Mouse (Mus musculus) stomach, embryonic 15.5 days (tissue): Measurements from ENCODE around the gene Col5a1. TPM values are rescaled to one million over a fixed set of nuclear protein-coding genes. Genes with fewer than 3 reads are reported as not detected.

Experiments used
- ATAC-seq: fragments of 200-750 bp; cut with Nextera tagmentation; 2 replicates; pipeline ENCODE4 v1.8.0; 2017; ENCODE audit warnings: low read depth, moderate number of reproducible peaks, moderate TSS enrichment; ENCODE audit not compliant: insufficient read depth, low FRiP score
- H3K27ac ChIP-seq: fragments of 300-500 bp; sonication (generic); 2 replicates; pipeline ENCODE4 v1.5.1; 2015; ENCODE audit warnings: mild to moderate bottlenecking, inconsistent platforms
- H3K27me3 ChIP-seq: fragments of 300-500 bp; sonication (generic); replicated peaks from 2 replicates; pipeline ENCODE4 v1.6.1; 2015; ENCODE audit warnings: inconsistent platforms
- H3K36me3 ChIP-seq: fragments of 300-500 bp; sonication (generic); 2 replicates; pipeline ENCODE4 v1.6.1; 2015; ENCODE audit warnings: inconsistent platforms
- H3K4me1 ChIP-seq: fragments of 300-500 bp; sonication (generic); 2 replicates; pipeline ENCODE4 v1.6.1; 2015; ENCODE audit warnings: inconsistent platforms
- H3K4me2 ChIP-seq: fragments of 300-500 bp; sonication (generic); 2 replicates; pipeline ENCODE4 v1.6.1; 2015; ENCODE audit warnings: mild to moderate bottlenecking, inconsistent platforms
- H3K4me3 ChIP-seq: fragments of 300-500 bp; sonication (generic); replicated peaks from 2 replicates; pipeline ENCODE4 v1.5.1; 2015; ENCODE audit warnings: inconsistent platforms
- H3K9ac ChIP-seq: fragments of 300-500 bp; sonication (generic); 2 replicates; pipeline ENCODE4 v1.6.1; 2015; ENCODE audit warnings: inconsistent platforms
- H3K9me3 ChIP-seq: fragments of 300-500 bp; sonication (generic); 2 replicates; pipeline ENCODE4 v1.6.1; 2016; ENCODE audit warnings: inconsistent platforms
- WGBS: fragments of 180-500 bp; shearing (Covaris S2); methylation state at CpG from one replicate; pipeline ENCODE4 v1.1.7; 2015; 5-methylcytosine and 5-hydroxymethylcytosine counted together
- polyA plus RNA-seq: library from polyadenylated mRNA; unstranded; fragments of >200 nt; fragmentation: Nextera tagmentation; extraction: Ambion mirVana; gene quantifications from 2 replicates; pipeline ENCODE4 v1.2.1, GENCODE M21; 2015

The Col5a1 gene
- polyA plus RNA-seq, 1 experiment from 2014 or later, result 136 TPM

DNA sequence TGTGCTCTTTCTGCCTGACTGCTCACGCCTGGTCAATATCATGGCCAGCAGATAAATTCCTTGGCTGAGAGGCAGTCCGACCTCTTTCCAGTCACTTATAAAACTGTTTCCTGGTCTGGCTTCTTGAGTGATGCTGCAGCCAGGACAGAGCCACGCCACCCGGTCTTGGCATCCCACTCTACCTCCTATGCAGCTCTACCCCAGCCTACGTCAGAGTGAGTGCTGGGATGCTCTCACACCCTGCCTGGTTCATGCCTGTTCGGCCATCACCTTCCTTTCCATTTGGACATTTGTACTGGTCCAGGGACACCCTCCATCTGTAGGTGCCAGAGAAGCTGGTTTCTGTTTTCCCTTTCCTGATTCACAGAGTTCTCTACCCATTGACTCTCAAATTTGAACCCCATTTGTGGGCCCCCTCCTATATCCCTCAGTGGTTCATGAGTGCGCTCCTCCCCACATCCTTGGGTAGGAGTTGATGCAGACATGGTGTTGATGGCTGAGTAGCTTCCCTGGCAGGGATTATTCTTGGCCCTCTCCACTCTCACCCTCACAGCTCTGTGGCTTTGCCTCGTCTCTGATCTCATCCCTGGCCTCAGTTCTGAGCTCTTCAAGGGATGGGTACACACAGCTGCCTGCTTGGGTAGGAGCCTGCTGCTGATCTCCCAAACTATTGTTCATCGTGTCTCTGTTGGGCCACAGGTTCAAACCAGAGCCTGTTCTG, 15.5 kb downstream of the Col5a1 start:
- no peak overlapping the region for H3K9ac ChIP-seq
- 0 out of 2 replicates have a peak overlapping the region, but pooled peaks have one; percentile 1 for H3K27ac ChIP-seq
- H3K4me3 ChIP-seq, result no peak overlapping the region
- 66% methylated on average over 9 of the region's 9 CpGs for WGBS
- no peak for ATAC-seq
- H3K4me2 ChIP-seq, result no peak overlapping the region
- H3K27me3 ChIP-seq, result no peaks in the 10 kb centered on the region
- H3K9me3 ChIP-seq, result no peaks in the 10 kb centered on the region
- H3K36me3 ChIP-seq, result no peaks in the 10 kb centered on the region
- H3K4me1 ChIP-seq, result peaks cover 29% of the 10 kb centered on the region; the same call in 1 of the 2 replicates

DNA sequence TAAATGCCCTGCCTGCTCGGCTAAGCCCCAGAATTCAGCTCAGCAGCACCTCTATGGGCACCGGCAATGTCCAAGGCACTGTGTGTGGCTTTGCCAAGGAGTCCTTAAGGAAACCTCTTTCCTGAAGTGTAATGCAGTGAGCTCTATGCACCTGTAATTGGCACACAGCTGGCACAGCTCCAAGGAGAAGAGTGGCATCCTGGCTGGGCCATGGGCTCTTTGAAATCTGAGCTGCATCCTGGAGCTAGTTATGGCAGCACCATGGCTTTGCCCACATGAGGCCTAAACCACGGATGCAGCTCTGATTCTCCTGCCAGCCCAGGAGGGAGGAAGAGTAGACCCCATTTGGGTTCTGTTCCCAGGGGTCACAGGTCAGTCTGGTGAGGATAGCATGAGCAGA, 16.1 kb downstream of the Col5a1 start:
- Histone ChIP-seq H3K36me3 (no peaks in the 10 kb centered on the region), H3K4me3 (no peak overlapping the region), H3K27me3 (no peaks in the 10 kb centered on the region), H3K4me2 (no peak overlapping the region), H3K9me3 (no peaks in the 10 kb centered on the region), H3K9ac (no peak overlapping the region), H3K4me1 (peaks cover 29% of the 10 kb centered on the region; the same call in 1 of the 2 replicates), H3K27ac (no peak overlapping the region)
- WGBS, result 78% methylated on average over 3 of the region's 3 CpGs
- ATAC-seq, result no peak

DNA sequence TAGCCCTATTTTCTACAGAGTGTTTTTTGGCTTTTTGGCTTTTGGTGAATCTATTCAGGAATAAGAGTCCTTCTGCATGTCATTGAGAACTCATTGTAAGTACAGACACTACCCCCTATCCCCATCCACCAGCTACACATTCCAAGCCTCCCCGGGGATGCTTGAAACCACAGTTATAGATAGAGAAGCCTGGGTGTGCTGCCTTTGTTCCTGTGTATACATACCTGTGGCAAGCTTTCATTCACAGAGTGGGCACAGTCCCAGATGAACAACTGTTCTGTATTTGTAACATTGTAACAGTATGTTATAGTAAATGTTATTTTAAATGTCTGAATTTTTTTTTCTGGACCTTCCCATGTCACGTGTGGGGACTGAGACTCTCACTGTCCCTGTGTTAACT, 19.2 kb downstream of the Col5a1 start:
- ATAC-seq, result no peak
- Histone ChIP-seq H3K4me2 (no peak overlapping the region), H3K4me1 (0 out of 2 replicates have a peak, but pooled peaks cover 14% of the 10 kb centered on the region), H3K9me3 (no peaks in the 10 kb centered on the region), H3K9ac (no peak overlapping the region), H3K36me3 (no peaks in the 10 kb centered on the region), H3K4me3 (no peak overlapping the region), H3K27ac (no peak overlapping the region), H3K27me3 (no peaks in the 10 kb centered on the region)
- WGBS, result 56% methylated on average over 2 of the region's 2 CpGs

DNA sequence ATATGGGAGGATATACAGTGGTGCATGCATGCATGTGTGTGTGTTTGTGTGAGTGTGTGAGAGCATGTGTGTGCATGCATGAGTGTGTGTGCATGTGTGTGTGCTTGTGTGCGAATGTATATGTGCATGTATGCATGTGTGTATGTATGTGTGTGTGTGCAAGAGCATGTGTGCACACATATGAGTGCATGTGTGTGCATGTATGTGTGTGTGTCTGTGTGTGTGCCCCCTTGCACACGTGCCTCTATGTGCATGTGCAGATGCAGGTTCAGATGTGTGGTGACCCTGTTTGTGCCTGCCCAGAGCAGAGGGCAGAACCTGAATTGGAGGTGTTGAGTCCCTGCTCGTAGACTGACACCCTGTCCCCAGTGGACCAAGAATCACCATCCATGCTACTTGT, 24.3 kb downstream of the Col5a1 start:
- Histone ChIP-seq H3K9me3 (no peaks in the 10 kb centered on the region), H3K4me2 (no peak overlapping the region), H3K9ac (no peak overlapping the region), H3K27ac (no peak overlapping the region), H3K4me1 (no peaks in the 10 kb centered on the region), H3K27me3 (no peaks in the 10 kb centered on the region), H3K36me3 (no peaks in the 10 kb centered on the region), H3K4me3 (no peak overlapping the region)
- WGBS, result 80% methylated on average over 3 of the region's 3 CpGs
- ATAC-seq, result no peak

DNA sequence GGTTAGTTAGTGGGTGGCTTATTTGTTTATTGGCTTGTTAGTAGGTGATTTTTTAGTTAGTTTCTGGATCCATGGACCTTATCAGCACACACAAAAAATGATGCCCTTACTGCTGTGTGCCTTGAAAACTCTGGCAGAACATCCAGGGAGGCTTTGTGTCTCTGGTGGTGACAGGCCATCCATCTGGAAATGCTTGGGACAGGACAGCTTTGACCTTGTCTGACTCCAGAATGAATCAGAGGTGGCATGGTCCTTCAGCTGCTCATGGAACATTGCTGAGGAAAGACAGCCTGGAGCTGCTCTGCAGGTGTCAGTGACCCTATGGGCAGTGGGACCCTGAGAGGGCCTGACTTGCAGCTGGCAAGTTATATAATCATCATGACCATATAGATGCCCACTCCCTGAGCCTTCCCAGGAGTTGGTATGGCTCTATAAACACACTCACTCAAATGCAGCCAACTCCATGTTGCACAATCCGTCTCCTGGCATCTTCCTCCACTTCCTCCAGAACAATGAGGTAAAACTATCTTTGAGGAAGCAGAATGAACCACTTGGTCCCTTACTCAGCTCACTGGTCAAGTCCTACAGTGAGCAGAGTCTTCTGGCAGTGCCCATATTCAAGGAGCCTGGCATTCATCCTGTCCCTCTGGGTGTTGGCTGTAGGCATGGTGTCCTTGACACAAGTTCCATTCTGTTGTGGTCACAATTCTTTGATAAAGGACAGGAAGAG, 26.5 kb downstream of the Col5a1 start:
- WGBS, result 75% methylated on average over 1 of the region's 1 CpGs
- Histone ChIP-seq H3K9ac (no peak overlapping the region), H3K4me1 (peaks cover 15% of the 10 kb centered on the region), H3K4me3 (no peak overlapping the region), H3K36me3 (no peaks in the 10 kb centered on the region), H3K27me3 (no peaks in the 10 kb centered on the region), H3K27ac (no peak overlapping the region), H3K4me2 (no peak overlapping the region), H3K9me3 (no peaks in the 10 kb centered on the region)
- no peak for ATAC-seq

DNA sequence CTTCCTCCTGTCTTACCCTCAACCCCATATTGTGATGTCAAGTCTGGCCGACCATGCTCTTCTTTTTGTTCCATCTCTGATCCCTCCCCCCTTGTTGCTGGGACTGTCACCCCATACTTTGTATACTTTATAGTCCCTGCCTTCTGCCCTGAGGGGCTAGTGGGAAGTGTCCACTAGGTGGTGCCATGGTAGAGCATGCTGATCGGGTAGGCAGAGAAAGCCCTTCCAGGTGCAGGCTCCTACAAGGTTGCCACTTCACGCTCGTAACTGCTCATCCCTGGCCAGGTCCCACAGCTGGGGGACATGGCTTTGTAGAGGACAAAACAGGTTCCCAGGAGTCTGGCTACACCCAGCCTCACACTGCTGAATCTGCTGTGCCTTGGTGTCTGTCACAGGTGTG, 29.5 kb downstream of the Col5a1 start:
- ATAC-seq, result no peak
- Histone ChIP-seq H3K4me3 (no peak overlapping the region), H3K9me3 (no peaks in the 10 kb centered on the region), H3K4me1 (peaks cover 19% of the 10 kb centered on the region), H3K27ac (no peak overlapping the region), H3K27me3 (no peaks in the 10 kb centered on the region), H3K36me3 (no peaks in the 10 kb centered on the region), H3K9ac (no peak overlapping the region), H3K4me2 (no peak overlapping the region)
- WGBS, result 52% methylated on average over 4 of the region's 4 CpGs

DNA sequence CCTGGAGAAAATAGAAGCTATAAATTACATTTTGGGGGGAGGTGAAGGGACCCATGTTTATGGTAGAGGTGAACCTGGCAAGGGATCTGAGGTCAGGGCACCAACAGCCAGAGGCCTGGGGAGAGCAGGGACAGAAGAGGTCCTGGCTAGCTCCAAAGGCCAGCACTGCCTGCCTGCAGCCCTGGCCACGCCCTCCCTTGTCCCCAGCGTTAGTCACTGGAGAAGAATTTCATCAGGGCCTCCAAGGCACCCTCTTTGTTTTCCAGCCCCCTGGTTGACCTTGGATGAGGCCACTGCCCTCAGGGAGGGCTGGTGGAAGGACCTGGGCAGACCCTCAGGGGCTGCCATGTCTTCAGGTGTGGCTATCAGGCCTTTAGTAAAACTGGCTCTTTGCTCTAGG, 30.1 kb downstream of the Col5a1 start:
- ATAC-seq, result peak; percentile 55; the same call in 1 of the 2 replicates
- 22% methylated on average over 2 of the region's 2 CpGs for WGBS
- Histone ChIP-seq H3K27ac (no peak overlapping the region), H3K36me3 (no peaks in the 10 kb centered on the region), H3K4me2 (no peak overlapping the region), H3K9me3 (no peaks in the 10 kb centered on the region), H3K27me3 (no peaks in the 10 kb centered on the region), H3K4me3 (no peak overlapping the region), H3K4me1 (peaks cover 19% of the 10 kb centered on the region), H3K9ac (no peak overlapping the region)

DNA sequence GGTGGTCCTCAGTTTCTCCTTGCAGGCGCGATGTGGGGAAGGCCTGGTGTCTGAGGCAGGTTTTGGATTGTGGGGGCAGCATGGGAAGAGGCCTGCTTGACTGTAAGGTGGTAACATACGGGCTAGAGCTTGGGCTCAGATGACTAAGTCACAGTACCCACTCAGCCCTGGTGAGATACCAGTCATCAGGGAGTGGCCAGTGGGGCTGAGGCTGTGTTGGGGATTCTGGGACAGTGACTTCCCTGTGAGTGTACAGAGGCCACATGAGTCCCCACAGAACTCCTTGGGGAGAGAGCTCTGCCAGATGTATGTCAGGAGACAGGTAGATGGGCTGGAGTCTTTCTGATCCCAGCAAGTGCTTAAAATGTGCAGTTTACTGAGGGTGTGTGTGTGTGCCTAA, 31.0 kb downstream of the Col5a1 start:
- no peak for ATAC-seq
- Histone ChIP-seq H3K9me3 (no peaks in the 10 kb centered on the region), H3K27ac (no peak overlapping the region), H3K4me2 (no peak overlapping the region), H3K9ac (no peak overlapping the region), H3K36me3 (no peaks in the 10 kb centered on the region), H3K4me3 (no peak overlapping the region), H3K4me1 (peaks cover 19% of the 10 kb centered on the region), H3K27me3 (no peaks in the 10 kb centered on the region)
- WGBS, result 84% methylated on average over 3 of the region's 3 CpGs

DNA sequence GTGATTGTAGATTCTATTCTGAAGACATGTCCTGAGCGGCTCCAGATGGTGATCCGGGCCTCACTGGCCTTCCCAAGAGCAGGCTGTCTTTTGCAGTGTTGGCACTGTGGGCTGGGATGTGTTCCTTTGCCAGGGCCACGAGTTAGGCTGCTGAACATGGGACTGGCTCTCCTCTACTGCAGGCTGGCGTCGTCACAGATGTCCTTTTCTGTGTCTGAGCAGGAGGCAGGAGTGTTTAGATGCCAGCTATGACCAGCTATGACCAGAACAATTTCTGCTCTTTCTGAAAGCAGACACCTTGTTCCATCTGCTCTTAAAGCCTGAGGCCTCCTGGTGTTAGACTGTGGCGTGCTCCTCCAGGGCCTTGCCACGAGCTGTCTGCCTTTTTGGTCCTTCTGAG, 31.9 kb downstream of the Col5a1 start:
- H3K27me3 ChIP-seq, result no peaks in the 10 kb centered on the region
- ATAC-seq, result no peak
- no peak overlapping the region for H3K4me2 ChIP-seq
- no peak overlapping the region for H3K27ac ChIP-seq
- H3K36me3 ChIP-seq, result no peaks in the 10 kb centered on the region
- H3K4me3 ChIP-seq, result no peak overlapping the region
- H3K9ac ChIP-seq, result no peak overlapping the region
- H3K9me3 ChIP-seq, result no peaks in the 10 kb centered on the region
- peaks cover 19% of the 10 kb centered on the region for H3K4me1 ChIP-seq
- 72% methylated on average over 7 of the region's 7 CpGs for WGBS

DNA sequence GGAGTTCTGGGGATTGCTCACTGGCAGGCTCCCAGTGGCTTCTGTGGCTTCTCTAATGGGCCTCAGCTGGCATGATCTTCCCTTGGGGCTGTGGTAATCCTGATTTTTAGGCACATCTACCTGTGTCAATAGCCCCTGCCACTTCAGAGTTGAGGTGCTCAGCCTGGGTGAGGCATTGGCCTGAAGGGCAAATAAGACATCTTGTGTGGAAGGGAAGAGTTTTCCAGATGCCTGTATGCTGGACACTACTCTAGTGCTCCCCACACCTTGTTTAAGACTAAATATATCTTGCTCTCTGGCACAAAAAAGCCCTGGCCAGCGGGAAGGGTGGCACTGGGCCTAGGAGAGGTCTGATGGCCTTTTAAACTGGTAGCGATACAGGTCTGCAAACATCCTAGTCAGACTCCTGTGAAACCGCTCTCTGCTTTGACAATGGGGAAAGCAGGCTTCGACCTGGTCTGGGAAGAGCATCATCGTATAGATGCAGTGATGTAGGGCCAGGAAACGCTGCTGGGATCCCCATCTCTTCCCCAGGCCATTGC, 33.2 kb downstream of the Col5a1 start:
- Histone ChIP-seq H3K36me3 (no peaks in the 10 kb centered on the region), H3K4me1 (peaks cover 19% of the 10 kb centered on the region), H3K27me3 (no peaks in the 10 kb centered on the region), H3K27ac (no peak overlapping the region), H3K4me3 (no peak overlapping the region), H3K4me2 (no peak overlapping the region), H3K9ac (no peak overlapping the region), H3K9me3 (no peaks in the 10 kb centered on the region)
- ATAC-seq, result no peak
- WGBS, result 94% methylated on average over 6 of the region's 6 CpGs

DNA sequence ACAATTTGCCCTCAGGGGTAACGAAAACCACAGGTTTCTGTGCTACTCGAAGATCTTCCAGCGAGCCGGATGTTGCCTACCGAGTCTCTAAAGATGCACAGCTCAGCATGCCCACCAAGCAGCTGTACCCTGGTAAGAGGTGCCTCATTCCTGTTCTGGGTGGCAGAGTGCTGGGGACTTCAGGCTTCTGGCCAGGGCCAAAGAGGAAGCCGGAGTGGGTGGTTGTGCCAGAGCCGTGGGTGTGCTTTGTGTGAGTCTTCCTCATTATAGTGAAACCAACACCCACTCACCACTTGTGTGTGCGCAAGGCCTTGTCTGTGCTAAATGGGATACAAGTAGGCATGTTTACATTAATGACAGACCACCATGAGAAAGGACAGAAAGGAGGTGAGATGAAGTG, 35.8 kb downstream of the Col5a1 start:
- H3K4me3 ChIP-seq, result no peak overlapping the region
- H3K27me3 ChIP-seq, result no peaks in the 10 kb centered on the region
- peaks cover 15% of the 10 kb centered on the region; the same call in 1 of the 2 replicates for H3K4me1 ChIP-seq
- 88% methylated on average over 8 of the region's 8 CpGs for WGBS
- no peak overlapping the region for H3K4me2 ChIP-seq
- H3K9me3 ChIP-seq, result no peaks in the 10 kb centered on the region
- ATAC-seq, result no peak
- no peak overlapping the region for H3K27ac ChIP-seq
- no peak overlapping the region for H3K9ac ChIP-seq
- H3K36me3 ChIP-seq, result peaks cover 7% of the 10 kb centered on the region; the same call in 1 of the 2 replicates

DNA sequence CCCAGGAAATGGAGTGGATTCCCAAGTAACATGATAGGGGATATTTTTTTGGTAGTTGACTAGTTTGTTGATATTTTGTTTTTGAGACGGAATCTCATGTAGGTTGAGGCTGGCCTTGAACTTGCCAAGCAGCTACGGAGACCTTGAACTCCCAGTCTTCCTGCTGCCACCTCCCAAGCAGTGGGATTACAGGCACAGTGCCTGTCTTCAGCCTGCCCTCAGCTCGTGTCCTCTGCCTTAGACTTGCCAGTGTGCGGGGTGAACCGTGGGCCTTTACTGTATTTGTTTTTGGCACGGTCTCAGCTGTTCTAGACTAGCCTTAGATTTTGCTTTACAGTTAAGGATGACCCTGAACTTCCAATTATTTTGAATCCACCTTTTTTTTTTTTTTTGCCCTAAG, 37.5 kb downstream of the Col5a1 start:
- WGBS, result 82% methylated on average over 6 of the region's 6 CpGs
- no peak overlapping the region for H3K27ac ChIP-seq
- H3K4me1 ChIP-seq, result peaks cover 11% of the 10 kb centered on the region; the same call in 1 of the 2 replicates
- H3K4me3 ChIP-seq, result no peak overlapping the region
- H3K9ac ChIP-seq, result no peak overlapping the region
- peaks cover 10% of the 10 kb centered on the region; the same call in 1 of the 2 replicates for H3K36me3 ChIP-seq
- no peak for ATAC-seq
- no peak overlapping the region for H3K4me2 ChIP-seq
- no peaks in the 10 kb centered on the region for H3K9me3 ChIP-seq
- no peaks in the 10 kb centered on the region for H3K27me3 ChIP-seq
